Mouse (Mus musculus) intestine, embryonic 15.5 days (tissue): ENCODE data around the gene 4930512M02Rik. TPM values are rescaled to one million over a fixed set of nuclear protein-coding genes. Genes with fewer than 3 reads are reported as not detected.

Experiments
- ATAC-seq: fragments of 200-750 bp; cut with Nextera tagmentation; 2 replicates; pipeline ENCODE4 v1.8.0; 2017; ENCODE audit warnings: moderate TSS enrichment, moderate library complexity
- H3K27ac ChIP-seq: fragments of 300-500 bp; sonication (generic); 2 replicates; pipeline ENCODE4 v1.5.1; 2015; ENCODE audit warnings: mild to moderate bottlenecking, inconsistent platforms
- H3K27me3 ChIP-seq: fragments of 300-500 bp; sonication (generic); replicated peaks from 2 replicates; pipeline ENCODE4 v1.6.1; 2015; ENCODE audit warnings: inconsistent platforms
- H3K36me3 ChIP-seq: fragments of 300-500 bp; sonication (generic); 2 replicates; pipeline ENCODE4 v1.6.1; 2015; ENCODE audit warnings: inconsistent platforms
- H3K4me1 ChIP-seq: fragments of 300-500 bp; sonication (generic); replicated peaks from 2 replicates; pipeline ENCODE4 v1.6.1; 2015; ENCODE audit warnings: inconsistent platforms
- H3K4me2 ChIP-seq: fragments of 300-500 bp; sonication (generic); replicated peaks from 2 replicates; pipeline ENCODE4 v1.6.1; 2015; ENCODE audit warnings: mild to moderate bottlenecking, inconsistent platforms
- H3K4me3 ChIP-seq: fragments of 300-500 bp; sonication (generic); replicated peaks from 2 replicates; pipeline ENCODE4 v1.5.1; 2015; ENCODE audit warnings: inconsistent platforms
- H3K9ac ChIP-seq: fragments of 300-500 bp; sonication (generic); 2 replicates; pipeline ENCODE4 v1.6.1; 2015; ENCODE audit warnings: inconsistent platforms
- H3K9me3 ChIP-seq: fragments of 300-500 bp; sonication (generic); 2 replicates; pipeline ENCODE4 v1.6.1; 2016; ENCODE audit warnings: inconsistent platforms
- WGBS: fragments of 180-500 bp; shearing (Covaris S2); methylation state at CpG from one replicate; pipeline ENCODE4 v1.1.7; 2015; 5-methylcytosine and 5-hydroxymethylcytosine counted together
- polyA plus RNA-seq: library from polyadenylated mRNA; unstranded; fragments of >200 nt; fragmentation: Nextera tagmentation; extraction: Ambion mirVana; gene quantifications from 2 replicates; pipeline ENCODE4 v1.2.1, GENCODE M21; 2015

The 4930512M02Rik gene
- polyA plus RNA-seq, 1 experiment from 2014 or later = not detected

DNA sequence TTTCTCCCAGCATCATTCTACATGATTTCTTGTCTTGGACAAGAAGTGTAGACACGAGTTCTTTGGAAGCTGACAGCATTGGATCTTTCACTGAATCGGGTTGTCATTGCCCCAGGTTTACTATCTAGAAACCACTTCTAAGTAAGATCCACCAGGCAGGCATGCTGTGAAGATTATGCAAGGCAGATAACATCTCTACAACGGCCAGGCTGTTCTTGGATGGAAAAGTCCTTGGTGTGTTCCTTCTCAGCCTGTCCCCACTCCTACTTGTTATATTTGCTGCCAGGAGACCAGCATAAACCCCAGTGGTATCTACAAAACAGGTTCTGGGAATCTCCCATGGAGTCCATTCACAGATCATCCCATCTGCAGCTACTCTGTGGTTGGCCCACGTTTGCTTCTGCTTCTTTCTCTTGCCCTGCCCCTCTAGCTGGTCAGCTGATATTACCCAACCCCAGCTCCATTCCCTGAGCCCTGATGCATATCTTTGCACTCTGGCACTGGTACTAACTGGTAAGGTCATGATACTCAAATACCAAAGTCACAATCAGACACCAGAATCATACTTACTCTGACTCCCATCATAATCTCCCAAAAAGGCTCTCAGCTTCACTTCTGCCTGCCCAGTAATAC lies 3.4 kb downstream of the 4930512M02Rik start:
- Histone ChIP-seq H3K4me3 (no peak overlapping the region), H3K9me3 (no peaks in the 10 kb centered on the region), H3K4me1 (no peaks in the 10 kb centered on the region), H3K27me3 (no peaks in the 10 kb centered on the region), H3K4me2 (no peak overlapping the region), H3K36me3 (no peaks in the 10 kb centered on the region), H3K9ac (no peak overlapping the region), H3K27ac (no peak overlapping the region)
- WGBS = 54% methylated on average over 4 of the region's 4 CpGs
- ATAC-seq = no peak

- no peak overlapping the region for H3K9ac ChIP-seq
- H3K4me3 ChIP-seq = no peak overlapping the region
- H3K4me2 ChIP-seq = no peak overlapping the region
- no peaks in the 10 kb centered on the region for H3K36me3 ChIP-seq
- no peak for ATAC-seq
- H3K9me3 ChIP-seq = 0 out of 2 replicates have a peak, but pooled peaks cover 5% of the 10 kb centered on the region
- H3K27me3 ChIP-seq = no peaks in the 10 kb centered on the region
- H3K27ac ChIP-seq = no peak overlapping the region
- WGBS = 76% methylated on average over 2 of the region's 2 CpGs
- no peaks in the 10 kb centered on the region for H3K4me1 ChIP-seq
Measured at GRCm38 (mm10) chr11:11609243-11609642, 18.4 kb downstream of the 4930512M02Rik start.

- no peak for ATAC-seq
Measured at GRCm38 (mm10) chr11:11587327-11587726, 40.3 kb downstream of the 4930512M02Rik start.

DNA sequence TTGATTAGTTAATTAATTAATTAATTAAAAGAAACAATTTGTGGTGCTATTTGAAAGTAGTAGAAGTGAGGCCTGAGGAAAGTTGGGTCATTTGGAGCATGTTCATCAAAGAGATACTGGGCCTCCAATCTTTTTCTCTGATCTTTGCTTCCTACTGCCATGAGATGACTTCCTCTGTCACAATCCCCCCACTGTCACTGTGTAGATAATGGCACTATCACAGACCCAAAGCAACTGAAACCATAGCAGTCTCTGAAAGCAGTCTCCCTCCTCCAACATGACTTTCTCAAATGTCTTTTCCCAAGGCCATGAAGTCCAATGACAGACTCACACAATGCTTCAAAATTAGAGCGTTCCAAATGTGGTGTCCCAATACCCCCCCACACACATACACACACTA lies 41.2 kb downstream of the 4930512M02Rik start:
- no peaks in the 10 kb centered on the region for H3K27me3 ChIP-seq
- WGBS = 93% methylated on average over 1 of the region's 1 CpGs
- no peaks in the 10 kb centered on the region for H3K4me1 ChIP-seq
- no peak overlapping the region for H3K4me2 ChIP-seq
- no peak overlapping the region for H3K9ac ChIP-seq
- no peak overlapping the region for H3K27ac ChIP-seq
- ATAC-seq = no peak
- H3K36me3 ChIP-seq = no peaks in the 10 kb centered on the region
- no peaks in the 10 kb centered on the region for H3K9me3 ChIP-seq
- H3K4me3 ChIP-seq = no peak overlapping the region

More at GRCm38 (mm10) chr11:11587327-11587726, 40.3 kb downstream of the 4930512M02Rik start:
- 58% methylated on average over 2 of the region's 2 CpGs for WGBS
- Histone ChIP-seq H3K27me3 (no peaks in the 10 kb centered on the region), H3K4me2 (no peak overlapping the region), H3K9ac (no peak overlapping the region), H3K4me3 (no peak overlapping the region), H3K4me1 (no peaks in the 10 kb centered on the region), H3K36me3 (no peaks in the 10 kb centered on the region), H3K9me3 (no peaks in the 10 kb centered on the region), H3K27ac (no peak overlapping the region)

GRCm38 (mm10) chr11:11573691-11574090 lies 53.9 kb downstream of the 4930512M02Rik start:
- Histone ChIP-seq H3K9ac (no peak overlapping the region), H3K4me1 (no peaks in the 10 kb centered on the region), H3K9me3 (no peaks in the 10 kb centered on the region), H3K4me3 (no peak overlapping the region), H3K27ac (no peak overlapping the region), H3K27me3 (no peaks in the 10 kb centered on the region), H3K4me2 (no peak overlapping the region), H3K36me3 (no peaks in the 10 kb centered on the region)
- ATAC-seq = no peak
- WGBS = 62% methylated on average over 6 of the region's 6 CpGs

- Histone ChIP-seq H3K9me3 (no peaks in the 10 kb centered on the region), H3K36me3 (no peaks in the 10 kb centered on the region), H3K27ac (no peak overlapping the region), H3K4me2 (no peak overlapping the region), H3K27me3 (no peaks in the 10 kb centered on the region), H3K4me1 (no peaks in the 10 kb centered on the region), H3K9ac (no peak overlapping the region), H3K4me3 (no peak overlapping the region)
- no peak for ATAC-seq
Measured at GRCm38 (mm10) chr11:11570747-11571146, 56.9 kb downstream of the 4930512M02Rik start.

GRCm38 (mm10) chr11:11569466-11570132 lies 58.0 kb downstream of the 4930512M02Rik start:
- Histone ChIP-seq H3K4me3 (no peak overlapping the region), H3K36me3 (no peaks in the 10 kb centered on the region), H3K4me2 (no peak overlapping the region), H3K27ac (no peak overlapping the region), H3K27me3 (no peaks in the 10 kb centered on the region), H3K9ac (no peak overlapping the region), H3K9me3 (no peaks in the 10 kb centered on the region), H3K4me1 (no peaks in the 10 kb centered on the region)
- ATAC-seq = no peak
- 52% methylated on average over 4 of the region's 4 CpGs for WGBS

- 90% methylated on average over 2 of the region's 2 CpGs for WGBS
- ATAC-seq = no peak
Measured at GRCm38 (mm10) chr11:11568033-11568432, 59.6 kb downstream of the 4930512M02Rik start.

GRCm38 (mm10) chr11:11565146-11565820 lies 62.4 kb downstream of the 4930512M02Rik start:
- H3K9ac ChIP-seq = no peak overlapping the region
- H3K27me3 ChIP-seq = no peaks in the 10 kb centered on the region
- WGBS = 72% methylated on average over 6 of the region's 6 CpGs
- no peak overlapping the region for H3K27ac ChIP-seq
- no peaks in the 10 kb centered on the region for H3K36me3 ChIP-seq
- no peak overlapping the region for H3K4me2 ChIP-seq
- ATAC-seq = no peak
- H3K4me1 ChIP-seq = no peaks in the 10 kb centered on the region
- no peak overlapping the region for H3K4me3 ChIP-seq
- H3K9me3 ChIP-seq = no peaks in the 10 kb centered on the region

More at GRCm38 (mm10) chr11:11568033-11568432, 59.6 kb downstream of the 4930512M02Rik start:
- Histone ChIP-seq H3K9ac (no peak overlapping the region), H3K4me2 (no peak overlapping the region), H3K27ac (no peak overlapping the region), H3K36me3 (no peaks in the 10 kb centered on the region), H3K4me1 (no peaks in the 10 kb centered on the region), H3K9me3 (no peaks in the 10 kb centered on the region), H3K27me3 (no peaks in the 10 kb centered on the region), H3K4me3 (no peak overlapping the region)

- H3K36me3 ChIP-seq = no peaks in the 10 kb centered on the region
- H3K9me3 ChIP-seq = no peaks in the 10 kb centered on the region
- WGBS = 72% methylated on average over 7 of the region's 7 CpGs
- no peaks in the 10 kb centered on the region for H3K27me3 ChIP-seq
- H3K4me2 ChIP-seq = no peak overlapping the region
- no peak overlapping the region for H3K9ac ChIP-seq
- no peak overlapping the region for H3K4me3 ChIP-seq
- no peaks in the 10 kb centered on the region for H3K4me1 ChIP-seq
- no peak overlapping the region for H3K27ac ChIP-seq
- ATAC-seq = no peak
Measured at GRCm38 (mm10) chr11:11564266-11565044, 63.2 kb downstream of the 4930512M02Rik start.

- no peak for ATAC-seq
- WGBS = 84% methylated on average over 6 of the region's 6 CpGs
- H3K4me2 ChIP-seq = no peak overlapping the region
- H3K9me3 ChIP-seq = no peaks in the 10 kb centered on the region
- no peak overlapping the region for H3K4me3 ChIP-seq
- no peak overlapping the region for H3K27ac ChIP-seq
- H3K9ac ChIP-seq = no peak overlapping the region
- no peaks in the 10 kb centered on the region for H3K27me3 ChIP-seq
- no peaks in the 10 kb centered on the region for H3K4me1 ChIP-seq
- no peaks in the 10 kb centered on the region for H3K36me3 ChIP-seq
Measured at GRCm38 (mm10) chr11:11561118-11561517, 66.5 kb downstream of the 4930512M02Rik start.

DNA sequence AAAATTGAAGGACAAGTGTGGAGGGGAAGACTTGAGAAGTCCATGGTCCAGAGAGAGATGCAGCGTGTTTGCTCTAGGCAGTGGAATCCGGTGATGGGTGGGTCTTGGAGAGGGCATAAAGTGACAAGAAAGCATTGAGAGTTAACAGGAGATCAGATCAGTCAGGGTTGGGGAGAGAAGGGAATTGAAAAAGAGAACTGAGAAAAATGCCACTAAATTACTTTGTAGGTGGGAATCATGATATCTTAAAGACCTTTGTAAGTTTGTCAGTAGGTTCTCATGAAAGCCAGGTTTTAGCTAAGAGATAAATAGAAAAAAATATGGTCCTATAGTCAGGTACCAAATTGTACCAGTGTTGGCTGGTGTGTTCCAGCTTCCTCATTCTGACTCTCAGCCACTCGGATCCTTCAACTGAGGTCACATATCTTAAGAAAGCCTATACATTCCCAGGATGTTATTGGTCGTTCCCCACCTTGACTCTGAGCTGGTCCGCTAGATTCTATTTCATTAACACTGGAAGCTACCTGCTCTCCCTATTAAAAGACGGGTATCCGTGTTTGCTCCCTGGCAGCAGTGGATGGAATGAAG lies 68.4 kb downstream of the 4930512M02Rik start:
- Histone ChIP-seq H3K9ac (no peak overlapping the region), H3K4me1 (no peaks in the 10 kb centered on the region), H3K4me2 (no peak overlapping the region), H3K27ac (no peak overlapping the region), H3K36me3 (no peaks in the 10 kb centered on the region), H3K27me3 (no peaks in the 10 kb centered on the region), H3K9me3 (no peaks in the 10 kb centered on the region), H3K4me3 (no peak overlapping the region)
- ATAC-seq = no peak
- 81% methylated on average over 7 of the region's 7 CpGs for WGBS
